Mouse (Mus musculus): Measurements from ENCODE around the gene Caml. TPM values are rescaled to one million over a fixed set of nuclear protein-coding genes. Genes with fewer than 3 reads are reported as not detected.
"Not testable (repeated sequence)": the region's sequence is repeated elsewhere in the genome, so short reads cannot be mapped to it uniquely, and the experiment has no call there.

Caml gene
- polyA plus RNA-seq, 1 experiment: 46.8 TPM

- DNase-seq (ENCODE audit: low spot score): no peak
Observed at GRCm38 (mm10) chr13:55620275-55620674, 2.5 kb upstream of the Caml start.

- DNase-seq (ENCODE audit: low spot score): not testable (repeated sequence)
Observed at GRCm38 (mm10) chr13:55622156-55622648, 603 bp upstream of the Caml start.

GRCm38 (mm10) chr13:55634639-55635127 is 11.9 kb downstream of the Caml start, which contains the start of gene Ddx46:
Ddx46 (plus strand) TSS chr13:55635027.
- peak; percentile 84 for DNase-seq (ENCODE audit: low spot score)

- no peak for DNase-seq (ENCODE audit: low spot score)
Observed at GRCm38 (mm10) chr13:55635146-55635571, 12.4 kb downstream of the Caml start.

GRCm38 (mm10) chr13:55636185-55636983 is 13.6 kb downstream of the Caml start:
- DNase-seq (ENCODE audit: low spot score): no peak

- peak; percentile 55 for DNase-seq (ENCODE audit: low spot score)
Observed at GRCm38 (mm10) chr13:55640480-55640879, 17.7 kb downstream of the Caml start.

GRCm38 (mm10) chr13:55644525-55644924 is 21.7 kb downstream of the Caml start:
- no peak for DNase-seq (ENCODE audit: low spot score)

- DNase-seq (ENCODE audit: low spot score): no peak
Observed at GRCm38 (mm10) chr13:55650098-55650497, 27.3 kb downstream of the Caml start.

GRCm38 (mm10) chr13:55650980-55651379 is 28.2 kb downstream of the Caml start:
- DNase-seq (ENCODE audit: low spot score): no peak

- DNase-seq (ENCODE audit: low spot score): no peak
Observed at GRCm38 (mm10) chr13:55668550-55668949, 45.7 kb downstream of the Caml start.

GRCm38 (mm10) chr13:55672711-55673110 is 49.9 kb downstream of the Caml start:
- DNase-seq (ENCODE audit: low spot score): no peak

- no peak for DNase-seq (ENCODE audit: low spot score)
Observed at GRCm38 (mm10) chr13:55677364-55677763, 54.6 kb downstream of the Caml start.

Other genes with a start within 250 kb of the Caml start
- 0.44 and 0.52 TPM in 2 replicates for gene Slc34a1, start 224.8 kb upstream of the Caml start, polyA plus RNA-seq (2012; rRNA removed)
- gene Pfn3, start 207.8 kb upstream of the Caml start, polyA plus RNA-seq (2012; rRNA removed): not detected in 2 replicates
- 0.06 and 0.07 TPM in 2 replicates for gene F12, start 196.2 kb upstream of the Caml start, polyA plus RNA-seq (2012; rRNA removed)
- 37.4 and 42.4 TPM in 2 replicates for gene Grk6, start 177.9 kb upstream of the Caml start, polyA plus RNA-seq (2012; rRNA removed)
- 3.5 and 3.8 TPM in 2 replicates for gene Prr7, start 158.7 kb upstream of the Caml start, polyA plus RNA-seq (2012; rRNA removed)
- gene Dbn1, start 134.9 kb upstream of the Caml start, polyA plus RNA-seq (2012; rRNA removed): 43.0 and 45.3 TPM in 2 replicates
- gene Pdlim7, start 109.3 kb upstream of the Caml start, polyA plus RNA-seq (2012; rRNA removed): 382 and 383 TPM in 2 replicates
- gene Dok3, start 93.7 kb upstream of the Caml start, polyA plus RNA-seq (2012; rRNA removed): 5.1 and 6.9 TPM in 2 replicates
- gene Ddx41, start 86.3 kb upstream of the Caml start, polyA plus RNA-seq (2012; rRNA removed): 45.1 and 51.6 TPM in 2 replicates
- gene Fam193b, start 51.9 kb upstream of the Caml start, polyA plus RNA-seq (2012; rRNA removed): 86.0 and 97.9 TPM in 2 replicates
- gene Tmed9, start 49.3 kb upstream of the Caml start, polyA plus RNA-seq (2012; rRNA removed): 136 and 157 TPM in 2 replicates
- gene B4galt7, start 23.1 kb upstream of the Caml start, polyA plus RNA-seq (2012; rRNA removed): 17.7 and 22.1 TPM in 2 replicates
- gene Ddx46, start 12.0 kb downstream of the Caml start, polyA plus RNA-seq (2012; rRNA removed): 33.9 and 35.8 TPM in 2 replicates
- gene B230219D22Rik, start 70.1 kb downstream of the Caml start, polyA plus RNA-seq (2012; rRNA removed): 66.3 and 72.9 TPM in 2 replicates
- gene Txndc15, start 91.6 kb downstream of the Caml start, polyA plus RNA-seq (2012; rRNA removed): 47.4 and 47.8 TPM in 2 replicates
- gene Pcbd2, start 104.4 kb downstream of the Caml start, polyA plus RNA-seq (2012; rRNA removed): 66.6 and 70.3 TPM in 2 replicates
- 0.22 and 0.32 TPM in 2 replicates for gene Catsper3, start 161.6 kb downstream of the Caml start, polyA plus RNA-seq (2012; rRNA removed)
- 64.7 and 83.9 TPM in 2 replicates for gene Pitx1, start 213.2 kb downstream of the Caml start, polyA plus RNA-seq (2012; rRNA removed)

Data from urinary bladder, adult 2 months (tissue).